Mouse (Mus musculus) forebrain, embryonic 13.5 days (tissue): ENCODE measurements at regions not wholly inside any gene's neighbourhood (a gene's known extent, or its start where the extent isn't known, plus 50 kb on each side); places are given as distances from the start of the nearest gene placed in this dataset. TPM values are rescaled to one million over a fixed set of nuclear protein-coding genes. Genes with fewer than 3 reads are reported as not detected.

Experiments used
- microRNA-seq: library from miRNA; unstranded; fragments of <30 nt; microRNA quantifications from one replicate; pipeline ENCODE4, GENCODE M21; 2016

Small RNA genes in the stretch of these regions (microRNA-seq; reads per million reads assigned to microRNA genes)
- not detected for gene Gm25306
